In the genomic region with DNA sequence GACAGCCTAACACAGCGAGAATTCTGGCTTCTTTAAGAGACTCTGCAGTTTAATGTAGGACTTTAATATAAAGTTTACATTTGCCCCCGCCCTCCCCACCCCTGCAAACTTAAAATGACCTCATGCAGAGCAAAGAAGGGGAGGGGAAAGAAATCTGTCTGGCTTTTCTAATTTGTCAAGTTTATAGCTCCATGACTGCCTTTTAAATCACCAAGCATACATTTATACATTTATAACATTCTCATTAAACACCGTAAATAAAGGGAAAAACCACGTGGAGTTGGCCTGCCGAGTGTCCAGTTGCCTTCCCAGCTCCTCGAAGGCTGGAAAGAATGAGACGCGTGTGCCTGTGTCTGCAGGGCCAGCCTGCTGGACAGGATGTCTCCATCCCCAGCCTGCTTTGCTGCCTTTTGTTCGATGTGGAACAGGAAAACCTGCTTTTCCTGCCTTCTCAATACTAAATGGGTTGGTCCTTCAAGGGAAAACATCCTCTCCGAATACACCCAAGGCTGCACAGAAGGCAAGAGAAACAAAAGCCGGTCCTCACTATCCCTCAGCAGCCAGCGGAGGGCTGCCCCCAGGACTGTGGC, we compare ENCODE assay signal across 8 mouse cellular contexts. TPM values are rescaled to one million over a fixed set of nuclear protein-coding genes. Genes with fewer than 3 reads are reported as not detected.
DNase-seq lines count a peak whose midpoint lies in the region; ATAC-seq lines count a peak whose summit lies in the region.

No protein-coding gene starts in this region.

- H3K9ac ChIP-seq in forebrain, embryonic 11.5 days (ENCODE audit: low read length) = no peak overlapping the region
- no peak overlapping the region for H3K9ac ChIP-seq in heart, embryonic 11.5 days (ENCODE audit: low read depth, low read length)

- peaks cover 9% of the 10 kb centered on the region for H3K4me1 ChIP-seq in forebrain, embryonic 10.5 days
- H3K4me1 ChIP-seq in forebrain, embryonic 11.5 days (replicated peaks; ENCODE audit: control insufficient read depth, insufficient read depth, low read length) = no peaks in the 10 kb centered on the region
- peaks cover 18% of the 10 kb centered on the region for H3K4me1 ChIP-seq in heart, embryonic 11.5 days (ENCODE audit: control insufficient read depth, insufficient read depth, low read length)

- no peaks in the 10 kb centered on the region for H3K9me3 ChIP-seq in forebrain, embryonic 10.5 days
- no peaks in the 10 kb centered on the region for H3K9me3 ChIP-seq in forebrain, embryonic 11.5 days (ENCODE audit: control insufficient read depth, low read length)
- H3K9me3 ChIP-seq in heart, embryonic 11.5 days (replicated peaks; ENCODE audit: control insufficient read depth, low read length) = no peaks in the 10 kb centered on the region

- no peak overlapping the region for H3K4me2 ChIP-seq in forebrain, embryonic 11.5 days (ENCODE audit: low read depth, low read length, severe bottlenecking)
- H3K4me2 ChIP-seq in heart, embryonic 11.5 days = no peak overlapping the region

- no peak for DNase-seq in forebrain, embryonic 10.5 days (ENCODE audit: extremely low spot score, low spot score)
- DNase-seq in forebrain, embryonic 11.5 days (ENCODE audit: low spot score) = no peak
- DNase-seq in kidney, postnatal 10 days = peak; percentile 66
- DNase-seq in lung, postnatal 25 days (ENCODE audit: low spot score) = peak; percentile 85
- no peak for DNase-seq in yolk sac, embryonic 10.5 days (ENCODE audit: low spot score)
- no peak for DNase-seq in thymus, postnatal 10 days (ENCODE audit: low spot score in 2 of 2)

- 71% methylated on average over 12 of the region's 12 CpGs for WGBS in forebrain, embryonic 10.5 days
- 66% methylated on average over 12 of the region's 12 CpGs for WGBS in forebrain, embryonic 11.5 days
- WGBS in heart, embryonic 11.5 days (ENCODE audit: insufficient replicate concordance) = 41% methylated on average over 12 of the region's 12 CpGs

- H3K36me3 ChIP-seq in forebrain, embryonic 10.5 days (replicated peaks) = no peaks in the 10 kb centered on the region
- H3K36me3 ChIP-seq in forebrain, embryonic 11.5 days (ENCODE audit: control insufficient read depth, insufficient read depth, low read length) = no peaks in the 10 kb centered on the region
- H3K36me3 ChIP-seq in heart, embryonic 11.5 days (ENCODE audit: control insufficient read depth, insufficient read depth, low read length) = no peaks in the 10 kb centered on the region

- H3K27ac ChIP-seq in forebrain, embryonic 10.5 days = peak overlapping the region; percentile 60
- no peak overlapping the region for H3K27ac ChIP-seq in forebrain, embryonic 11.5 days (ENCODE audit: low read depth, low read length)
- H3K27ac ChIP-seq in heart, embryonic 11.5 days (ENCODE audit: low read depth, low read length) = peak overlapping the region; percentile 80

- H3K27me3 ChIP-seq in forebrain, embryonic 10.5 days (ENCODE audit: poor library complexity, severe bottlenecking) = no peaks in the 10 kb centered on the region
- H3K27me3 ChIP-seq in forebrain, embryonic 11.5 days (ENCODE audit: control insufficient read depth, insufficient read depth, low read length) = no peaks in the 10 kb centered on the region
- no peaks in the 10 kb centered on the region for H3K27me3 ChIP-seq in heart, embryonic 11.5 days (ENCODE audit: control insufficient read depth, insufficient read depth, low read length)

- no peak for ATAC-seq in forebrain, embryonic 11.5 days (replicated peaks; ENCODE audit: low FRiP score)
- peak; percentile 60; the same call in 1 of the 2 replicates for ATAC-seq in heart, embryonic 11.5 days (replicated peaks; ENCODE audit: insufficient number of reproducible peaks, low FRiP score, low TSS enrichment)
- no peak for ATAC-seq in CD4-positive, CD25-positive, alpha-beta regulatory T cell, adult 4 months

- H3K4me3 ChIP-seq in forebrain, embryonic 10.5 days = no peak overlapping the region
- no peak overlapping the region for H3K4me3 ChIP-seq in forebrain, embryonic 11.5 days (ENCODE audit: low read depth, low read length)
- H3K4me3 ChIP-seq in heart, embryonic 11.5 days (ENCODE audit: low read depth, low read length) = no peak overlapping the region

RNA-seq across cellular contexts. Expression of a gene that starts 16.6 kb away (rescaled TPM):
- 3.4 and 3.7 TPM in 2 replicates for polyA plus RNA-seq in forebrain, embryonic 10.5 days (2016; fragmentation: Nextera tagmentation; extraction: Ambion mirVana)
- polyA plus RNA-seq in forebrain, embryonic 11.5 days (2014; fragmentation: Nextera tagmentation; extraction: Ambion mirVana) = 4.2 and 4.7 TPM in 2 replicates
- 6.7 and 7.0 TPM in 2 replicates for polyA plus RNA-seq in heart, embryonic 11.5 days (2014; fragmentation: Nextera tagmentation; extraction: Ambion mirVana)
- 1 to 10 TPM; 5.7 to 5.8 TPM for polyA plus RNA-seq in CD4-positive, CD25-positive, alpha-beta regulatory T cell, adult 4 months (2017; shearing (Covaris generic))

Comparison
In these comparisons a context has a peak if more than half of its experiments do, and no peak if none do; other contexts are left out.
1. DNase-seq: peak in kidney, postnatal 10 days (single experiment) and lung, postnatal 25 days (single experiment); none in forebrain, embryonic 10.5 days (single experiment), forebrain, embryonic 11.5 days (single experiment), yolk sac, embryonic 10.5 days (single experiment) and thymus, postnatal 10 days (0 of 2).